Mouse (Mus musculus) T-helper 2 cell (primary cell): Measurements from ENCODE around the gene Olfr1311.
"Not testable (repeated sequence)": the region's sequence is repeated elsewhere in the genome, so short reads cannot be mapped to it uniquely, and the experiment has no call there.

ENCODE experiments used
- in situ Hi-C: fragments of 300-600 bp; cut with MboI, MseI; formaldehyde crosslinking; loops from one replicate; pipeline ENCODE4 v1.15.1; 2025; ENCODE audit warnings: high pct_unique_total_duplicates

Gene Olfr1311

DNA sequence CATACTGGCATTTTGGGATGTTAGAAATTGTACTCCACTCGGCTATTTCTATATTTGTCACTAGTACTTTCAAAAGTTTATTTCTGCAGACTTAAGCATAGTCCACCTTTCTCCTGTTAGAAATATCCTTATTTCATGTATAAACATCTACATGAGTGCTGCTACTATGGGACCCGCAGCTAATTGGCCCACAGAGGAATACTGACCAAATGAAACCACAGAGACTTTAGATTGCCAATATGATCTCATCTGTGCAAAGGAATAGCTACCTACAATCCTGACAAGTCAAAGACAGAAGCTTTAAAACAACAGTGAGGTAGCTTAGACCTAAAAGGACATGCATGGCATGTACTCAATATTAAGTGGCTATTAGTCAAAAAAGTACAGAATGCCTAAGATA, at the start of gene Olfr1311:
Gene Olfr1311 (minus strand): TSS at position 101 of the 400 bp plus-strand sequence.
- in situ Hi-C loops = no loop called here

DNA sequence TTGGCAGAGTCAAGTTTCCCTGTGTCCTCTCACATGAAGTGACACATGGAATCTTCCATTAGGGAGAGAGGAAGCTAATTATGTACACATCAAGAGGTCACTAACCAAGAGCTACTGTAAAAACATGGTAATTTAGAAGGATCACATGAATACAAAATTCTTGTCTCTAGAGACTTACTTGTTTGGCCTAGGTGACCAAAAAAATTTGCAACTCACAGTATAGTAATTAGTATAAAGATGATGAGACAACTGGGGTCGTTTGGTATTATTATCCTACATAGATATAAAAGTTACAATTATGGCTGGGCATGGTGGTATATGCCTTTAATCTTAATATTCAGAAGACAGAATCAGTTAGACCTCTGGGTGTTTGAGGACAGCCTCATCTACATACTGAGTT, 25.9 kb upstream of the Olfr1311 start, which contains the start of gene Olfr1312:
Gene Olfr1312 (minus strand): TSS at position 101 of the 400 bp plus-strand sequence.
- in situ Hi-C loops = no loop called here

DNA sequence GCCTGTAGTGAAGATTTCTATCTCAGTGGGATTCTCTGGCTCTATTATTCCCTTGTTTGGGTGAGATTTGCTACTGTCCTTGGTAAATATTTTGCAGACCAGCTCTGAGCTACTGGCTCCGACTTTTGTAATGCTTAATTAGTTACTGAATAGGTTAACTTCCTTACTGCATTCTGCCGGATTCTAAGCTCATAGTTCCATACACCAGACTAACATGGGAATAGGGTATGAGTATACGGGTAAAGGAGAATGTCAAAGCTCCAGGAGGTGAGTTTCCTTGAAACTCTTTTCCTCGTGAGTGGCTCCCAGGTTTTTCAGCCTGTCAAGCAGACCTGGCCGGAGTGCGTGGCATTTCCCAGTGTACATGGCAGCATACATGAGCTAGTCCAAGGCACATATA, 2.8 kb upstream of the Olfr1311 start:
- in situ Hi-C loops = not testable (repeated sequence)

DNA sequence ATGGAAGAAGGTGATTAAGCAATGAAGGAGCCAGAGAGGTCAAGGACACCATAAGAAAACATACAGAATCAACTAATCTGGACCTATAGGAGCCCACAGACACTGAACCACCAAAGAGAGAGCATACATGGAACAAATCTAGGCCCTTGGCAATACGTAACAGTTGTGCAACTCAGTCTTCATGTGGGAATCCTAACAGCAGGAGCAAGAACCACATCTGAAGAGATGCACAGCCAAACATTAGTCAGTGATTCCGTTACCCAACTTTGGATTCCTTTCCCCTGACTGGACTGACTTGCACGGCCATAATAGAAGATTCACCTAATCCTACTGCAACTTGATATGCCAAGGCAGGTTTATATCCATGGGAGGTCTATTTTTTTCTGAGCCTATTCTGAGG, 9.3 kb downstream of the Olfr1311 start:
- in situ Hi-C loops = no loop called here

DNA sequence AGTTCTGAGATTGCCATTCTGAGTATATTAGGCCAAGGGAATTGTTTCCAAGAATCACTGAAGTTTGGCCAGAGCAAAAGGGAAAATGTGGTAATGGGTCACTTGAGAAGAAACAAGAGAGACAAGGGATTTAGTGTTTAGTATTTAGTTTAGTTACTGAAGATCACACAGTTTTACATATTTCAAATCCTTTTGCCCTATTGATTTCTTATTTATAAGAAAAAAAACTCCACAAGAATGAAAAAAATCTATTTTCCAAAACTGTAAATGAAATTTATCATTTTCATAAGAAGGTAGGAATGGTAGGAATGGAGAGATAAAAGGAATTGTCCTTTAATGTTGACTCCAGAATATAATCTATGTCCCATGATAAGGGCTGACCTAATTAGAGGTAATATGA, 11.6 kb downstream of the Olfr1311 start, which contains the start of gene Olfr1310:
Gene Olfr1310 (minus strand): TSS at position 101 of the 400 bp plus-strand sequence.
- in situ Hi-C loops = no loop called here

DNA sequence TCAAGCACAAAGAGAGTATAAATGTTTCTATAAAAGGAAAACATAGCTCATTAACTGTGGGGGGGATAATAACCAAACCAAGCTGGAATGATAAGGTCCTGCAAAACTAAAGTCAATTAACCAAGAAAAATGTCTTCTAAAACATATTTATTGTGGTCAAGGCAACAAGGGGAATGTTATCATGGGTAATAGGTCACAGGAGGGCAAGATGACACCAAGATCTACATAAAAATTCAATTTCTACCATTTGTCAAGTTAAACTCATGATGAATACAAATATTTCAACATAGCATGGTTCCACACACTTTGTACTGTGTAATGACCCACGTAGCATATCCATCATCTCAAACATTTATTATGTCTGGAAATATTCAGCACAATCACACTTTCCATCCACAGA, 34.0 kb downstream of the Olfr1311 start, which contains the start of gene Olfr1309:
Gene Olfr1309 (minus strand): TSS at position 101 of the 400 bp plus-strand sequence.
- in situ Hi-C loops = loop anchor here (10.0 kb wide), 1 partner anchor 445 kb away; no protein-coding TSS in a partner anchor
